Mouse (Mus musculus) G1E (cell line): ENCODE data around the gene Dnmt3a.

Source experiments
- CTCF ChIP-seq: IDR thresholded peaks from 2 replicates; pipeline ENCODE4 v1.5.1; 2012; ENCODE audit warnings: low read depth, low read length, inconsistent platforms, mixed read lengths
- POLR2AphosphoS5 ChIP-seq: IDR thresholded peaks from 2 replicates; pipeline ENCODE4 v1.6.1; 2012; ENCODE audit warnings: low read depth, low read length, inconsistent platforms; ENCODE audit not compliant: insufficient replicate concordance

DNA sequence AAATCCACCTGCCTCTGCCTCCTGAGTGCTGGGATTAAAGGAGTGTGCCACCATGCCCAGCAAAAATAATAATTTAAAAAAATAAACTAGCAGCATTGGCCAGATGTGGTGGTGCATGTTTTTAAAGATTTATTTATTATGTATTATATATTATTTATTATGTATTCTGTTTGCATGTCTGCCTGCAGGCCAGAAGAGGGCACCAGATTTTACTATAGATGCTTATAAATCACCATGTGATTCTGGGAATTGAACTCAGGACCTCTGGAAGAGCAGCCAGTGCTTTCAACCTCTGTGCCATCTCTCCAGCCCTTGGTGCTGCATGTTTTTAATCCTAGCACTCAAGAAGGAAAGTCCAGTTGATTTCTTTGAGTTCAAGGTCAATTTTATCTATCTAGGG, 69.7 kb downstream of the Dnmt3a start:
- TF ChIP-seq CTCF (no peak), POLR2AphosphoS5 (no peak)
